Mouse (Mus musculus) A20 (cell line): ENCODE results near the gene Pate1.

Source experiments
- DNase-seq: peaks from one replicate; pipeline ENCODE4 v3.0.0-alpha.2; 2011; ENCODE audit warnings: low read depth, low spot score

Gene Pate1

DNA sequence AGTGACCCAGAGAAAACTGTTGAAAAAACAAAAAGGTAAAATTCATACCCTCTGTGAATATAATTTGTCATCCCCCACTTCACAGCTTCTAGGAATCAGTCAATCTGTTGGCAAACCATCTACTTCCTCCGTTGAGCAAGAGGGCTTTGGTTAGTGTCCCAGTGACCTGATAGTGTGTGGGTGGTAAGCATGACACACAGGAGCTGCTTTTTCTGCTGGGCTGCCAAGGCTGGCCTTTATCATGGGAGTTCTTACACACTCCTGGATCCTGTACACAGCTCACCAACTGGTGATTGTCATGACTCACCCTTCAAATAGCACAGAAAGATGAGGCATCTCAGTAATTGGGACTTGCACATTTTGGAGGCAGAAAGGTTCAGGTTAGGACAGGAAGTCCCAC lies at the start of gene Pate1:
Gene Pate1 (minus strand): TSS at position 378 of the 400 bp plus-strand sequence.
- no peak for DNase-seq

DNA sequence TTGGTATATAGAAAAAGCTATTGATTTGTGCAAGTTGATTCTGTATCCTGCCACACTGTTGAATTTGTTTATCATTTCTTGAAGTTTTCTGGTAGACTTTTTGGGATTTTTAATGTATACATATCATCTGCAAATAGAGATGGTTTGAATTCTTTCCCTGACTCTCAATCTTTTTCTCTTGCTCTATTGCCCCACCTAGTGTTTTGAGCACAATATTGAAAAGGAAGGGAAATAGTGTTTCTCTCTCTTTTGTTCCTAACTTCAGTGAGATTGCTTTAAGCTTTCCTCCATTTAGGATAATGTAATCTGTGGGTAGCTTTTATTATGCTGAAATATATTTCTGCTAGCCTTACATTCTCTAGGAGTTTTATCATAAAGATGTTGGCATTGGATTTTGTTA lies 20.1 kb upstream of the Pate1 start:
- no peak for DNase-seq

DNA sequence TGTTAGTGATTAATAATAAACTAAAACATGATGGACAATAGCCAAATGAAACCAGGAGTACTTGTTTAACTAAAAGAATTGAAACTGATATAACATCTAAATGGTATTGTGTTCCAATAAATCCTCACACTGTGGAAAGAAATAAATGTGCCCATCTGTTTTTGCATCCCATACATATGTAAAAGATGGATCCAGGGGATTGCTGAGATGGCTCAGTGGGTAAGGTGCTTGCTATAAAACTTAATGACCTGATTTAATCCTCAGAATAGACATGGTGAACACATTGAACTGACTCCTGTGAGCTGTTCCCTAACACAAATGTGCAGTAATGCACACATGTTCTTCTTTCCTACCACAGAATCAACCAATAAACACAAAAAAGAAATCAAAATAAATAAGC lies 4.7 kb upstream of the Pate1 start:
- no peak for DNase-seq

DNA sequence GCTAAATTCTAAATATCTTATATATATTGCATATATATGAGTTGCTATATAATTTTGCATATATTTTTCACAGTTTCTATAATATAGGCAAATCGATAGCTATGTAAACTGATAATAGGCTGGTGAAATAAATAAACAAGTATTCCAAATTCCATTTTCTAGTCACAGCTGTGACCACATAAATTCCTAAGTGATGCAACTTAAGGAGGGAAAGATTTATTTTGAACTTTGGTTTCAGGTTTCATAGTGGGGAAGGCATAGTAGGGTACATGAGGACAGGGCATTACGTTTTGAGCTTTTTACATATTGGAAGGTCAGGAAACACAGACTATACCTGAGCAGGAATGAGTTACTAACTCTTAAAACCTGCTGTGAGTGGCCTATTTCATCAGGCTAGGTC lies 13.6 kb downstream of the Pate1 start:
- no peak for DNase-seq

DNA sequence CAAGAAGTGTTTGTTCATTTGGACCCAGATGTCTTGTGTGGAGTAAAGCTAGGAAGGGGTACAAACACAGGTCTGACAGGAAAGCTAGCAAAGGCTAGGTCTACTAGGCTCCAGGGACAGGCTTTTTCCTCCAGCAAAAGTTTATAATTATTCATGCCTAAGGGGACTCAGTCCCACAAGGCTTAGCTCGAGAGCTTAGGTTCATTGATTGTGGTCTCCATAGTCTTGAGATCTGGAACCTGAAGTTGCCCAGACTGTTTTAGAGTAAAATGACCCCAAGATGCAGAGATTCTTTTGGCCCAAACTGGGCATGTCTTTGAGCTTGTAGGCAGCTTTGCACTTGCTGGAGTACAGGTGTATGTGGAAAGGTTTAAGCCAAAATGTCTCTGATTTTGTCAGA lies 39.1 kb downstream of the Pate1 start, which contains the start of gene Pate3:
Gene Pate3 (minus strand): TSS at position 101 of the 400 bp plus-strand sequence.
- no peak for DNase-seq
